Mouse (Mus musculus) forebrain, embryonic 16.5 days (tissue): ENCODE data around the gene Rmdn3. TPM values are rescaled to one million over a fixed set of nuclear protein-coding genes. Genes with fewer than 3 reads are reported as not detected.
A peak's percentile ranks its signal among the peaks of the same experiment; 100 is the strongest.

ENCODE experiments used
- ATAC-seq: fragments of 200-750 bp; cut with Nextera tagmentation; 2 replicates; pipeline ENCODE4 v1.8.0; 2017; ENCODE audit warnings: mild to moderate bottlenecking, moderate library complexity
- H3K27ac ChIP-seq: fragments of 300-500 bp; sonication (generic); 2 replicates; pipeline ENCODE4 v1.5.1; 2014; ENCODE audit warnings: low read length, control low read depth
- H3K27me3 ChIP-seq: fragments of 300-500 bp; sonication (generic); replicated peaks from 2 replicates; pipeline ENCODE4 v1.6.1; 2014; ENCODE audit warnings: low read length; ENCODE audit not compliant: control insufficient read depth, insufficient read depth
- H3K36me3 ChIP-seq: fragments of 300-500 bp; sonication (generic); 2 replicates; pipeline ENCODE4 v1.6.1; 2014; ENCODE audit not compliant: control insufficient read depth, insufficient read depth
- H3K4me1 ChIP-seq: fragments of 300-500 bp; sonication (generic); replicated peaks from 2 replicates; pipeline ENCODE4 v1.6.1; 2014; ENCODE audit warnings: low read length; ENCODE audit not compliant: control insufficient read depth, insufficient read depth
- H3K4me2 ChIP-seq: fragments of 300-500 bp; sonication (generic); 2 replicates; pipeline ENCODE4 v1.6.1; 2014; ENCODE audit warnings: mild to moderate bottlenecking, low read length, control low read depth
- H3K4me3 ChIP-seq: fragments of 300-500 bp; sonication (generic); replicated peaks from 2 replicates; pipeline ENCODE4 v1.5.1; 2014; ENCODE audit warnings: mild to moderate bottlenecking, low read length, control low read depth
- H3K9ac ChIP-seq: fragments of 300-500 bp; sonication (generic); replicated peaks from 2 replicates; pipeline ENCODE4 v1.6.1; 2014; ENCODE audit warnings: low read depth, low read length, control low read depth
- H3K9me3 ChIP-seq: fragments of 300-500 bp; sonication (generic); 2 replicates; pipeline ENCODE4 v1.6.1; 2016; ENCODE audit warnings: low read length; ENCODE audit not compliant: control insufficient read depth
- WGBS: fragments of 180-500 bp; shearing (Covaris S2); extraction: QIAGEN DNeasy Blood & Tissue Kit; methylation state at CpG from one replicate; pipeline ENCODE4 v1.1.7; 2014; 5-methylcytosine and 5-hydroxymethylcytosine counted together
- polyA plus RNA-seq: library from polyadenylated mRNA; unstranded; fragments of >200 nt; fragmentation: Nextera tagmentation; extraction: Ambion mirVana; gene quantifications from 2 replicates; pipeline ENCODE4 v1.2.1, GENCODE M21; 2015

Gene Rmdn3
- polyA plus RNA-seq, 1 experiment from 2014 or later: 65.3 TPM

DNA sequence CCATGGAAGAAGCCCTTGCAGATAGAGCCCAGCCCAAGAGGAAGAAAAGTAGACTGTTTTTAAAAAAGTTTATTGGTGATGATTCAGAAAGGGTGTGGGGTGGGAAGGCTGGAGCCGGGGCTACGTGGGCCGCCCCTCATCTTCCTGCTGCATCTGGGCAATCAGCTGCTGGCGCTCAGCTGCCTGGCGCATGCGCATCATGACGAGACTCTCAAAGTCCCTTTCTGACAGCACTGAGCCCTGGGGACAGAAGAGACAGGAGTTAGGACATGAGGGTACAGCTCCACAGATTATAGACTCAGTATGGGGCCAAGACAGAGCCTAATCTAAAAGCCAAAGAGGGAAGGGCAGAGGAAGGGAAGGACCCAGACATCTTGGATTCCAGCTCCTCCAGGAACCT is 15.6 kb upstream of the Rmdn3 start:
- Histone ChIP-seq H3K36me3 (no peaks in the 10 kb centered on the region), H3K9me3 (no peaks in the 10 kb centered on the region), H3K27me3 (peaks cover 2% of the 10 kb centered on the region), H3K4me3 (no peak overlapping the region), H3K9ac (no peak overlapping the region), H3K4me1 (peaks cover 17% of the 10 kb centered on the region), H3K4me2 (no peak overlapping the region), H3K27ac (no peak overlapping the region)
- no peak for ATAC-seq
- WGBS: 81% methylated on average over 7 of the region's 7 CpGs

DNA sequence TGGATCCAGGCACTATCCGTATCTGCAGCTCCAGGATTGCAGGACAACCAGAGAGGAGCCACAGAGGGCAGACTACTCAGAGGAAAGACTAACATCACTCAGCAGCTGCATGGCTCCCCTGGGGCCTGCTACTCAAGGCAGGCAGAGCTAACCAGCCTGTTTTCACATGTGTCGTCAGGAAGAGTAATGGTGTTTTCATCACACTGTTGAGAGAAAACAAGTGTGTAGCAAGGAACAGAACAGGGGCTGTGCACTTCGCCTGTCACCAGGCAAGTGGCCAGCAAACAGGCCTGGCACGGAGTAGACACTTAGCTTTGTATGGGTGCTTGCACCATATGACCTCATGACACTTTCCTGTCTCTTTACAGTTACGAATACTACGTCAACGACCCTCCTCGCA is 14.7 kb upstream of the Rmdn3 start:
- H3K4me3 ChIP-seq: no peak overlapping the region
- H3K27ac ChIP-seq: no peak overlapping the region
- H3K4me2 ChIP-seq: no peak overlapping the region
- peaks cover 10% of the 10 kb centered on the region for H3K27me3 ChIP-seq
- no peaks in the 10 kb centered on the region for H3K9me3 ChIP-seq
- WGBS: 85% methylated on average over 8 of the region's 8 CpGs
- ATAC-seq: no peak
- H3K36me3 ChIP-seq: no peaks in the 10 kb centered on the region
- peaks cover 26% of the 10 kb centered on the region for H3K4me1 ChIP-seq
- no peak overlapping the region for H3K9ac ChIP-seq

DNA sequence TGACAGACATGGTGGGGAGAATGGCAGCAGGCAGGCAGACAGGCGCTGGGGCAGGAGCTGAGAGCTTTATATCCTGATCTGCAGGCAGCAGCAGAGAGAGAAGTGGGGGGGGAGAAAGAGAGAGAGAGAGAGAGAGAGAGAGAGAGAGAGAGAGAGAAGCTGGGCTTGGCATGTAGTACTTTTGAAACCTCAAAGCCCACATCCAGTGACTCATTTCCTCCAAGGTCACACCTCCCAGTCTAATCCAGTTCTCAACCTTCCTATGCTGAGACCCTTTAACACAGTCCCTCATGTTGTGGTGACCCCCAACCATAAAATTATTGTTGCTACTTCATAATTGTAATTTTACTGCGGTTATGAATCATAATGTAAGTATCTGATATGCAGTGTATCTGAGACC is 13.4 kb upstream of the Rmdn3 start:
- no peaks in the 10 kb centered on the region for H3K9me3 ChIP-seq
- no peak overlapping the region for H3K27ac ChIP-seq
- H3K4me1 ChIP-seq: peaks cover 26% of the 10 kb centered on the region
- H3K4me2 ChIP-seq: no peak overlapping the region
- WGBS: 87% methylated on average over 2 of the region's 2 CpGs
- H3K36me3 ChIP-seq: no peaks in the 10 kb centered on the region
- no peak for ATAC-seq
- H3K4me3 ChIP-seq: no peak overlapping the region
- peaks cover 15% of the 10 kb centered on the region for H3K27me3 ChIP-seq
- no peak overlapping the region for H3K9ac ChIP-seq

DNA sequence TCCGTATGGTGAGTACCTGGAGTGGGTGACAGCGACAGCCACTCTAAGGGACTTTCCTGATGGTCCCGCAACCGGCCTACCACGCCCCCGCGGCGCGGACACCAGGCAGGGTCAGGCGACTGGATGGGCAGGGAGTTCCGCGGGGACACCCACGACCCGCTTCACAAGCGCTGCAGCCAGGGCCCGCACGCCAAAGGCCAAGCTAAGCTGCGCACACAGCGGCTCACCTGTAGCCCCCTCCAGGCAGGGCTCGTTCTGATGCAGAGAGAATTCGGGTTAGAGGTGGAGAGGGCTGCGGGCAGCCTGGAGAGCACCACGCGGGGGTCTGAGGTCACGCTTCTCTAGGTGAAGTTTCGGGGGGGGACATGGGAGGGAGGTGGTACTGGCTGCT is 11.0 kb upstream of the Rmdn3 start:
- Histone ChIP-seq H3K36me3 (no peaks in the 10 kb centered on the region), H3K9ac (peak overlapping the region; percentile 33), H3K27ac (no peak overlapping the region), H3K27me3 (peaks cover 18% of the 10 kb centered on the region), H3K4me3 (peak overlapping the region; percentile 61), H3K4me2 (peak overlapping the region; percentile 100), H3K9me3 (no peaks in the 10 kb centered on the region), H3K4me1 (peaks cover 16% of the 10 kb centered on the region)
- WGBS: 2% methylated on average over 26 of the region's 26 CpGs
- peak; percentile 49 for ATAC-seq

DNA sequence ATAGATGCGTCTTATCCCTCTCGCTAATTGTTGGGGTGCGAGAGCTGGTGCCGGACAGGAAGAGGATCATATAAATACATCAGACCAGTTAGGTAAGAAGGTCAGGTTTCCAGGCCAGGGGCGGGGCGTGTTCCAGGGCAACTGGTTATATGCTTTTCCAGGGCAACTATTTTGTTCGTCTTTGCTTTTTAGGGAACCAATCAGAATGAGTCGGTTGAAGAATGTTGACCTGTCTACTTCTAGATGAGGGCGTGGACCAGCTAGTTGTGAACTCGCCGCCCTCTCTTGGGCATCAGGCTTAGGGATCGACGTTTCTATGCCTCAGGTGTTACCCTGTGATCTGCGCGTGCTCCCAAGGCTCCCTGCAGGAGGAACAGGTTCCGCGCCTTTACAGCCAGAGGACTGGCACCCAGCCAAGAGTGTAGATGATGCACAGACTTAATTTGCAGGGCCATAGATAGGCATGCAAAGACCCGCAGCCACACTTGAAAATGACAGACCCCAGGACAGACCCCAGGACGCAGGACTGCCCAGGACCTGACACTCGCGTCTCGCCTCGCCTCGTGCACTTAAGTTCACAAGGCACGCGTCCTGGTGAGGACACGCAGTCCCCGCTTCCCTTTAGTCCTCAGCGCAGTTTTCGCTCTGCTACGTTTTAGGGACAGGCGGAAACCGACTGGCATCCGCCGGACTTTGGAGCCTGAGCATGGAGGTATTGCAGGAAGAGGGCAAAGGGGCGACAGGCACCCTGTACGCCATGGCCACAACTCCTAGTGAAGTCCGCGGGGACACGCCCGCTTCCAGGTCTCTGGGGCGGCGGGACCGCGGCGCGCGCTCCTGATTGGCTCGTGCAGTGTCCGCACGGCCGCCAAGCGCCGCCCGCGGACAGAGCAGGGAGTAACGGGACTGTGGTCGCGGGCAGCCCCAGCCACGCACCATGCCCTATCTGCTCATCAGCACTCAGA is 10.3 kb upstream of the Rmdn3 start, which contains the start of gene Gchfr:
TSS of gene Gchfr (plus strand) at position 873 of the 965 bp plus-strand sequence.
- Histone ChIP-seq H3K4me1 (peaks cover 15% of the 10 kb centered on the region), H3K27ac (no peak within 1 kb of the TSS), H3K9ac (peak within 1 kb of the TSS; percentile 33), H3K27me3 (peaks cover 18% of the 10 kb centered on the region), H3K4me2 (peak within 1 kb of the TSS; percentile 100), H3K36me3 (no peaks in the 10 kb centered on the region), H3K9me3 (no peaks in the 10 kb centered on the region), H3K4me3 (peak within 1 kb of the TSS; percentile 61)
- under 1% methylated on average over 60 of the region's 60 CpGs for WGBS
- ATAC-seq: peak; percentile 69

DNA sequence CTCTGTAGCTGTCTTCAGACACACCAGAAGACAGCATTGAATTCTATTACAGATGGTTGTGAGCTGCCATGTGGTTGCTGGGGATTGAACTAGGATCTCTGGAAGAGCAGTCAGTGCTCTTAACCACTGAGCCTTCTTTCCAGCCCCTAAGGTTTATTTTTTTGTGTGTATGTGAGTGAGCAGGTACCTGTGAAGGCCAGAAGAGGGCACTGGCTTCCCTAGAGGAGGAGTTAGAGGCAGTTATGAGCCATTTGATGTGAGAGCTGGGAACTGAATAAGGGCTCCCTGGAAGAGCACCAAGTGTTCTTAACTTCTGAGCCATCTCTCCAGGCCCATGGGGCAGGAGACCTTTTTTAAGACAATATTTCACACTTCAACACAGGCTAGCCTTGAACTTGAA is 8.6 kb upstream of the Rmdn3 start:
- no peak overlapping the region for H3K4me3 ChIP-seq
- H3K36me3 ChIP-seq: no peaks in the 10 kb centered on the region
- no peak for ATAC-seq
- no peaks in the 10 kb centered on the region for H3K9me3 ChIP-seq
- H3K27ac ChIP-seq: no peak overlapping the region
- no peak overlapping the region for H3K4me2 ChIP-seq
- peaks cover 15% of the 10 kb centered on the region for H3K4me1 ChIP-seq
- peaks cover 18% of the 10 kb centered on the region for H3K27me3 ChIP-seq
- H3K9ac ChIP-seq: no peak overlapping the region

DNA sequence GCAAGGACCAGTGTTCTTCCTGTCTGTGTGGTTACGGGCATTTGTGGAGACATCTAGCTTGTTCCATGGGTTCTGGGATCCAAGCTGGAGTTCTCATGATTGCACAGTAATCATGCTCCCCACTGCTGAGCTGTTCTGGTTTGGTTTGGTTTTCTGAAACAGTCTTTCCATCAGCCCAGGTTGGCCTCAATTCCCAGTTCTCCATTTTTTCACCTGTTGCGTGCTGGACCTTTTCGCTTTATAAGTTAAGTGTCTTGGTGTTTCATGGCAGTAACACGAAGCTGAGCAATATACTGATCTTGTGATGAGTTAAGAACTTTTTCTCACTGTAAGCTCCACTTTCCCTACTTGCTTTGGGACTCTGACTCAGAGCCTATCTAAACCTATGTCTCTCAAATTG is 7.2 kb upstream of the Rmdn3 start:
- ATAC-seq: no peak
- peaks cover 18% of the 10 kb centered on the region for H3K27me3 ChIP-seq
- H3K27ac ChIP-seq: no peak overlapping the region
- no peak overlapping the region for H3K9ac ChIP-seq
- no peaks in the 10 kb centered on the region for H3K36me3 ChIP-seq
- H3K4me1 ChIP-seq: peaks cover 15% of the 10 kb centered on the region
- no peaks in the 10 kb centered on the region for H3K9me3 ChIP-seq
- no peak overlapping the region for H3K4me2 ChIP-seq
- H3K4me3 ChIP-seq: no peak overlapping the region
- WGBS: 91% methylated on average over 4 of the region's 4 CpGs

DNA sequence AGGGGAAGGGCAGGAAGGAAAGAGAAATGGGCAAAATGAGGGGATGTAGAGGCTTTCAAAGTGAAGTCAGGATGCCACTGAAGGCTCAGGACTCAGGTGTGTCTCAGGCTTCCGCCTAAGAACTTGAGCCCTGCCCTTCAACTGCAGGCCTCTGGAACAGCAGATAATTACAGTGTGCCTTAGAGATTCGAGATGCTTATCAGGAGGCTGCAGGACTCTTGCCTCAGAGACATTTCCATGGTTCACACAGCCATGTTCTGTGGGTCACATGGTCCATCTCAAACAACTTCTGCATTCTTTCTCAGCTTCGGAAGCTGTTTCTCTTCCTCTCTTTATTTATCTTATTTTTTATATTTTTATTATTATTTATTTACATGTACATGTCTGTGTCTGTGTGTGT is 6.3 kb upstream of the Rmdn3 start:
- H3K4me2 ChIP-seq: no peak overlapping the region
- WGBS: 75% methylated on average over 3 of the region's 3 CpGs
- H3K4me1 ChIP-seq: peaks cover 15% of the 10 kb centered on the region
- no peaks in the 10 kb centered on the region for H3K36me3 ChIP-seq
- H3K9ac ChIP-seq: no peak overlapping the region
- H3K27ac ChIP-seq: no peak overlapping the region
- ATAC-seq: no peak
- no peak overlapping the region for H3K4me3 ChIP-seq
- peaks cover 18% of the 10 kb centered on the region for H3K27me3 ChIP-seq
- no peaks in the 10 kb centered on the region for H3K9me3 ChIP-seq

DNA sequence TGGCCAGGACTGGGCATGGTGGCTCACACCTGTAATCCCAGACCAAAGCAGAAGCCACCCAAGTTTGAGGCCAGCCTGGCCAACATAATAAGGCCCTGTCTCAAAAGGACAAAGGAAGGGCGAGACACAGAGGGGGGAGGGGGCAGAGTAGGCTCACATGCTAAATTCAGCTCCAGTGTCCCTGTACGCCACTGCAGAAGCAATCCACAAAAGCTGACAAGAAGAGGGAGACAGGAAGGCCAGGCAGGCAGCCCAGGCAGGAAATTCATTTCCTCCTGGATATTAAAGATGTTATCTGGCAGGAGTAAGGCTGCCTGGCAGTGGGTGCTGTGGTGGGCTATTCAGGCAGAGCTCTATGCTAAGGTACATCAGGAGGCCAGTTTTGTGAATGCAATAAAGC is 4.4 kb upstream of the Rmdn3 start:
- H3K27ac ChIP-seq: no peak overlapping the region
- H3K4me3 ChIP-seq: no peak overlapping the region
- ATAC-seq: no peak
- no peak overlapping the region for H3K4me2 ChIP-seq
- peaks cover 8% of the 10 kb centered on the region for H3K27me3 ChIP-seq
- WGBS: 20% methylated on average over 2 of the region's 2 CpGs
- no peak overlapping the region for H3K9ac ChIP-seq
- no peaks in the 10 kb centered on the region for H3K36me3 ChIP-seq
- peaks cover 6% of the 10 kb centered on the region for H3K4me1 ChIP-seq
- no peaks in the 10 kb centered on the region for H3K9me3 ChIP-seq
